1 mouse cellular context compared by ENCODE assay signal in genomic region chrX:164980193-164980775, GRCm38 (mm10).
TF ChIP-seq lines count a peak whose summit lies in the region.

Gene Mospd2, minus strand, starts transcription at chrX:164980375.
Gene Fancb, plus strand, starts transcription at chrX:164980592.

TF ChIP-seq in CH12.LX, 34 proteins besides CTCF, POLR2A, EP300 and RAD21 (continued from another document):
- TF ChIP-seq SMC3 (IDR thresholded peaks at IDR 0.05; ENCODE audit: low read depth, low read length) (no peak), USF1 (IDR thresholded peaks at IDR 0.05; ENCODE audit: low read depth, low read length) (peak; percentile 39), NRF1 (IDR thresholded peaks at IDR 0.05; ENCODE audit: low read depth, low read length) (0 out of 2 replicates have a peak, but pooled peaks have one; percentile 11), POLR2AphosphoS2 (IDR thresholded peaks at IDR 0.05; ENCODE audit: low read depth, low read length) (no peak), ZNF384 (IDR thresholded peaks at IDR 0.05; ENCODE audit: low read depth, low read length) (no peak), GABPA (IDR thresholded peaks at IDR 0.05; ENCODE audit: insufficient replicate concordance, low read depth, low read length) (no peak), RCOR1 (conservative IDR thresholded peaks at IDR 0.05; ENCODE audit: low read depth, low read length) (no peak), USF2 (conservative IDR thresholded peaks at IDR 0.05; ENCODE audit: low read depth, low read length) (no peak), NELFE (IDR thresholded peaks at IDR 0.05; ENCODE audit: low read depth, low read length) (peak; percentile 38; the same call in 1 of the 2 replicates), ZKSCAN1 (IDR thresholded peaks at IDR 0.05; ENCODE audit: borderline replicate concordance, low read depth, low read length) (no peak), MEF2A (IDR thresholded peaks at IDR 0.05; ENCODE audit: borderline replicate concordance, low read depth, low read length) (no peak), MYC (IDR thresholded peaks at IDR 0.05; ENCODE audit: low read depth, low read length) (no peak), JUND (conservative IDR thresholded peaks at IDR 0.05; ENCODE audit: low read depth, low read length) (no peak), CHD1 (IDR thresholded peaks at IDR 0.05; ENCODE audit: low read depth, low read length) (no peak), MAX (IDR thresholded peaks at IDR 0.05; ENCODE audit: low read length) (no peak), MAFK (IDR thresholded peaks at IDR 0.05; ENCODE audit: insufficient replicate concordance, low read length) (no peak), KAT2A (IDR thresholded peaks at IDR 0.05; ENCODE audit: insufficient replicate concordance, low read length) (no peak), TCF12 (IDR thresholded peaks at IDR 0.05; ENCODE audit: low read depth, low read length) (0 out of 2 replicates have a peak, but pooled peaks have one; percentile 10), E2F4 (IDR thresholded peaks at IDR 0.05; ENCODE audit: insufficient replicate concordance, low read depth, low read length) (peak; percentile 38; the same call in 1 of the 2 replicates), PAX5 (IDR thresholded peaks at IDR 0.05; ENCODE audit: low read length) (no peak), MAZ (IDR thresholded peaks at IDR 0.05; ENCODE audit: low read depth, low read length) (no peak), UBTF (IDR thresholded peaks at IDR 0.05; ENCODE audit: low read depth, low read length) (no peak), ELF1 (IDR thresholded peaks at IDR 0.05; ENCODE audit: low read depth, low read length) (peak; percentile 76), BHLHE40 (IDR thresholded peaks at IDR 0.05; ENCODE audit: low read depth, low read length) (peak; percentile 82), CHD2 (IDR thresholded peaks at IDR 0.05; ENCODE audit: low read length) (peak; percentile 54; the same call in 1 of the 2 replicates), HCFC1 (IDR thresholded peaks at IDR 0.05; ENCODE audit: low read depth, low read length) (peak; percentile 51), IRF4 (IDR thresholded peaks at IDR 0.05; ENCODE audit: low read depth, low read length) (no peak; the same call in 1 of the 2 replicates), JUN (IDR thresholded peaks at IDR 0.05; ENCODE audit: insufficient read depth, low read depth, low read length) (no peak), ZMIZ1 (IDR thresholded peaks at IDR 0.05; ENCODE audit: low read depth, low read length) (peak; percentile 44; the same call in 1 of the 2 replicates), MXI1 (IDR thresholded peaks at IDR 0.05; ENCODE audit: low read depth, low read length) (peak; percentile 89), SIN3A (IDR thresholded peaks at IDR 0.05; ENCODE audit: low read length) (peak; percentile 50), TBP (conservative IDR thresholded peaks at IDR 0.05; ENCODE audit: low read depth, low read length) (0 out of 2 replicates have a peak, but pooled peaks have one; percentile 45)
